Mouse (Mus musculus) ES-Bruce4 (cell line): Measurements from ENCODE around the gene Tek. TPM values are rescaled to one million over a fixed set of nuclear protein-coding genes. Genes with fewer than 3 reads are reported as not detected.
"Not testable (repeated sequence)": the region's sequence is repeated elsewhere in the genome, so short reads cannot be mapped to it uniquely, and the experiment has no call there.

ENCODE experiments used
- H3K27ac ChIP-seq: 2 replicates; pipeline ENCODE4 v1.5.1; 2012; ENCODE audit warnings: low read length, inconsistent platforms; ENCODE audit not compliant: insufficient read depth
- H3K27me3 ChIP-seq: 2 replicates; pipeline ENCODE4 v1.6.1; 2012; ENCODE audit warnings: mild to moderate bottlenecking, low read length, inconsistent platforms; ENCODE audit not compliant: control insufficient read depth, poor library complexity, insufficient read depth, severe bottlenecking
- H3K36me3 ChIP-seq: 2 replicates; pipeline ENCODE4 v1.6.1; 2012; ENCODE audit warnings: inconsistent platforms, mild to moderate bottlenecking, low read length, moderate library complexity; ENCODE audit not compliant: control insufficient read depth, poor library complexity, insufficient read depth, severe bottlenecking
- H3K4me1 ChIP-seq: one replicate; pipeline ENCODE4 v1.8.1; 2011; ENCODE audit warnings: low read length; ENCODE audit not compliant: control insufficient read depth, insufficient read depth
- H3K4me3 ChIP-seq: 2 replicates; pipeline ENCODE4 v1.5.1; 2011; ENCODE audit warnings: low read depth, mild to moderate bottlenecking, low read length
- H3K9ac ChIP-seq: 2 replicates; pipeline ENCODE4 v1.6.1; 2012; ENCODE audit warnings: low read depth, mild to moderate bottlenecking, inconsistent platforms; ENCODE audit not compliant: poor library complexity, severe bottlenecking
- H3K9me3 ChIP-seq: replicated peaks from 2 replicates; pipeline ENCODE4 v1.6.1; 2012; ENCODE audit warnings: mild to moderate bottlenecking, low read length, inconsistent platforms; ENCODE audit not compliant: control insufficient read depth, poor library complexity, insufficient read depth, severe bottlenecking
- CTCF ChIP-seq: IDR thresholded peaks from one replicate; pipeline ENCODE4 v1.8.1; 2011; ENCODE audit warnings: low read depth, low read length
- EP300 ChIP-seq: IDR thresholded peaks from 2 replicates; pipeline ENCODE4 v1.6.1; 2011; ENCODE audit warnings: low read depth, low read length; ENCODE audit not compliant: insufficient read depth
- POLR2A ChIP-seq: IDR thresholded peaks from one replicate; pipeline ENCODE4 v1.8.1; 2011; ENCODE audit warnings: low read length; ENCODE audit not compliant: insufficient read depth
- polyA plus RNA-seq: library from polyadenylated mRNA; stranded (reverse); fragments of >200 nt; gene quantifications from 2 replicates; pipeline ENCODE4 v1.2.4, GENCODE M21; 2011; ENCODE audit warnings: low read depth; ENCODE audit not compliant: missing spikeins, insufficient read depth, insufficient read length

The Tek gene
- polyA plus RNA-seq: 3.1 and 3.8 TPM in 2 replicates

- no peak for TF ChIP-seq CTCF
- no peak for TF ChIP-seq POLR2A
- TF ChIP-seq EP300: no peak
- no peak within 1 kb of the TSS for H3K27ac ChIP-seq
- H3K9me3 ChIP-seq: no peaks in the 10 kb centered on the region
- H3K36me3 ChIP-seq: no peaks in the 10 kb centered on the region
- peak within 1 kb of the TSS; percentile 40 for H3K4me3 ChIP-seq
- H3K9ac ChIP-seq: peak within 1 kb of the TSS; percentile 1; the same call in 1 of the 2 replicates
- no peaks in the 10 kb centered on the region; the same call in 1 of the 2 replicates for H3K27me3 ChIP-seq
- peaks cover 3% of the 10 kb centered on the region for H3K4me1 ChIP-seq
Measured at GRCm38 (mm10) chr4:94738838-94739731, at the start of gene Tek. Tek (plus strand) TSS chr4:94739289.

DNA sequence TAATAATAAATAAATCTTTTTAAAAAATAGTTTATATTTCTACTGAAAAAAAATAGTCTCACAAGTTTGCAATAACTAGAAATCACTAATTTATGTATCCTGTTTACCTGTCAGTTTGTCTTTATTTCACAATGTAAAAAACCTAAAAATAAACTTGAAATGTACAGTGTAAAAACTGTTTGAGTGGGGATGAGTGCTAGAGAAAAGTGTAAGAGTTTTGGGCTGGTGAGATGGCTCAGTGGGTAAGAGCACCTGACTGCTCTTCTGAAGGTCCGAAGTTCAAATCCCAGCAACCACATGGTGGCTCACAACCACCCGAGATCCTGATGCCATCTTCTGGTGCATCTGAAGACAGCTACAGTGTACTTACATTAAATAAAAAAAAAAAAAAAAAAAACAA lies 49.3 kb upstream of the Tek start:
- not testable (repeated sequence) for H3K9ac ChIP-seq, H3K27me3 ChIP-seq, H3K36me3 ChIP-seq, H3K4me3 ChIP-seq, H3K9me3 ChIP-seq, H3K4me1 ChIP-seq, H3K27ac ChIP-seq

DNA sequence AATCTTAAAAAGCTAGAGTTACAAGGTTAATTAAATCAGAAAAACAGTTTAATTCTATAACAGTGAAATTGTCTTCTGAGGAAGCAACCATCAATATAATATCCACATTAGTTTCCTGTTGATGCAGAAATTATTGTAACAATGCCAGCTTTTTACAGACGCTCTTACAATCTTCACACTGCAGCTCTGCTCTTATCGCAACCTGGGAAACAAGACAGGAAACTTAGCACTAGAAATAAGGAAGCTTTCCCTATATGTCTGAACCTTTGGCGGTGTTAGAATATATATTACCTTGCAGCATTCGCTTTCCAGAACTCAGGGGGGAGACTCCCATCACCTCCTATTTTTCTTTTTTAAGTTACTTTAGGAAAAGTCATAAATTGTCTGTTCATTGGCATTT lies 48.0 kb upstream of the Tek start:
- H3K27ac ChIP-seq: no peak overlapping the region
- no peaks in the 10 kb centered on the region for H3K36me3 ChIP-seq
- H3K4me1 ChIP-seq: no peaks in the 10 kb centered on the region
- H3K9me3 ChIP-seq: no peaks in the 10 kb centered on the region
- no peak overlapping the region for H3K9ac ChIP-seq
- TF ChIP-seq EP300 (no peak), CTCF (no peak), POLR2A (no peak)
- H3K4me3 ChIP-seq: no peak overlapping the region
- H3K27me3 ChIP-seq: no peaks in the 10 kb centered on the region

DNA sequence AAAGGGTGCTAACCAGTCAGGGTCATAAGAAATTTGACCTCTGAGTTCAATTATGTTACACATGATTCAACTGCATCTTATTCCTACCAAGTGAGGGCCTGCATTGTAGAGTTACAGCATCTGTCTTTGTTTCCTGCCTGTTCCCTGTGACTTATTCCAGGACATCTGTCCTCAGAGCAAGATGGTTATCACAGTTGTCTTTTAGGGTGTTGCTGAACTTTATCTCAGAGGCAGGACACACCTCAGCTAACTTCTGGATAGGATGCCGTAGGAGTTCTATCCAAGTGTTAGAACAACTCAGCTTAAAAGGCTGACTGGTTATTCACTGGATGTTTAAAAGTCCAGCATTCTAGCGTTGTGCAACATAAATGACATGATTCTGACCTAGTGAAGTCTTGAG lies 46.9 kb upstream of the Tek start:
- no peak for TF ChIP-seq EP300
- TF ChIP-seq POLR2A: no peak
- no peak for TF ChIP-seq CTCF
- H3K4me1 ChIP-seq: no peaks in the 10 kb centered on the region
- H3K27me3 ChIP-seq: no peaks in the 10 kb centered on the region
- H3K4me3 ChIP-seq: no peak overlapping the region
- H3K27ac ChIP-seq: no peak overlapping the region
- H3K9ac ChIP-seq: no peak overlapping the region
- no peaks in the 10 kb centered on the region for H3K9me3 ChIP-seq
- H3K36me3 ChIP-seq: no peaks in the 10 kb centered on the region

DNA sequence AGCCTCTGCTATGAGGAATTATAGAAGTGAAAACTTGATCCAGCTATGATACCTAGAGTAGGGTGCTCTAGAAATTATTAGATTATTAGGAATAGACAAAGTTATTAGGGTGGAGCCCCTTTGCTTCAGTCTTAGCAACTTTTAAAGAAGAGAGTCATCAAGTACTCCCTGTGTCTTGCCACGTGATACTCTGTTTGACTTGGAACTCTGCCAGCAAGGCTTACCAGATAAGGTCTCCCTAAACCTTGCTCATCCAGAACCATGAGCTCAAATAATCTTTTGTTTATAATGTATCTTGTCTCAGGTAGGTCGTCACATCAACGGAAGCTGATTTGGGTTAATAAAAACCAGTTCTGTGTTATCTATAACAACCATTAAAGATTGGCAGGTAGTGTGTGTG lies 42.7 kb upstream of the Tek start:
- H3K27ac ChIP-seq: no peak overlapping the region
- TF ChIP-seq POLR2A: no peak
- TF ChIP-seq CTCF: no peak
- no peak for TF ChIP-seq EP300
- H3K27me3 ChIP-seq: no peaks in the 10 kb centered on the region
- no peaks in the 10 kb centered on the region for H3K36me3 ChIP-seq
- H3K4me3 ChIP-seq: no peak overlapping the region
- no peaks in the 10 kb centered on the region for H3K4me1 ChIP-seq
- no peaks in the 10 kb centered on the region for H3K9me3 ChIP-seq
- H3K9ac ChIP-seq: no peak overlapping the region

DNA sequence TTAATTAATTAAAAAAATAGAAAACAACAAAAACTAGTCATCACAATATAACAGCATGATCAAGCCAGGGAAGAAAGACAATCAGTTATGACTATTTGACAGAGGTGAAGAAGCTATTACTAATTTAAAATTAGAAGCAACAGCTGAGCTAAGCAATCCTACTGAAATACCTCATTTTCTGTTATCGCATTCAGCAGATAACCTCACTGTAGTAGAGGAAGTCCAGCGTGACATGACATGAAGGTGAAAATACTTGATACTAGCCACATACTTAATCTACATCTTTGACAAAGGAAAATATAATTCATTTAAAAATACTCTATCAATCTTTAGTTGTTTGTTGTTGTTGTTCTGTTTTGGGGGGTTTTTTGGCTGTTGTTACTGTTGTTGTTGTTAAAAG lies 28.1 kb upstream of the Tek start:
- Histone ChIP-seq H3K36me3 (no peaks in the 10 kb centered on the region), H3K27me3 (no peaks in the 10 kb centered on the region), H3K27ac (no peak overlapping the region), H3K4me1 (no peaks in the 10 kb centered on the region), H3K4me3 (no peak overlapping the region), H3K9ac (no peak overlapping the region), H3K9me3 (no peaks in the 10 kb centered on the region)
- TF ChIP-seq POLR2A (no peak), CTCF (no peak), EP300 (no peak)
